Mouse (Mus musculus): ENCODE measurements around the gene Cenpu.
"Not testable (repeated sequence)": the region's sequence is repeated elsewhere in the genome, so short reads cannot be mapped to it uniquely, and the experiment has no call there.

Cenpu gene

DNA sequence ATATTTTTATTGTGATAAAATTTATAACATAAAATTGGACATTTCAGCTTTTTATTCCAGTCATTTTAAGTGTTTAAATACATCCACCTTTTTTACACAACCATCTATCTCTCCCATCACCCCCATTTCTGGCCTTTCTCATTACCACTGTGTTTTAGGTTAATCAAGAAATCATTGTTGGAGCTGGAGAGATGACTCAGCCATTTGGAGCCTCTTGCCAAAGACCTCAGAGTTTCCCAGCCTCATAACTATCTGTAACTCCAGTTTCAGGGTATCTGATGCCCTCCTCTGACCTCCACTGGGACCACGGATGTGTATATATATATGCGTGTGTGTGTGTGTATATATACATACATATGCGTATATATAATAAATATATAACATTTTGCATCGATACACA, 799 bp upstream of the Cenpu start:
- peak; percentile 10 for DNase-seq

DNA sequence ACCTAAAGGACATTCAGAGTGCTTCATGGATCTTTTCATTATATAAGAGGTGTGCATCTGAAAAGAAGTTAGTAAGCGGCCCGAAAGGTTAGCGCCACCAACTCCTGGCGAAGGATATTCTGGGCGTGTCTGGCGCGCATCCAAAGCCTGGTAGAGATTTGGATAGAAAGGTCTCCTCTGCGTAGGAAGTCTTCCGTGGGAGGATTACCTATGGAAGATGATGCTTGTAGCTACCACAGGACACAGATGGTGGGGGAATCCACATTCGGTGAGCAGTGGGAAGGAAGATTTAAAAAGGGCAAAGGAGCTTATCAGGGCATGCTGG, 575 bp downstream of the Cenpu start:
- DNase-seq, result peak; percentile 30

DNA sequence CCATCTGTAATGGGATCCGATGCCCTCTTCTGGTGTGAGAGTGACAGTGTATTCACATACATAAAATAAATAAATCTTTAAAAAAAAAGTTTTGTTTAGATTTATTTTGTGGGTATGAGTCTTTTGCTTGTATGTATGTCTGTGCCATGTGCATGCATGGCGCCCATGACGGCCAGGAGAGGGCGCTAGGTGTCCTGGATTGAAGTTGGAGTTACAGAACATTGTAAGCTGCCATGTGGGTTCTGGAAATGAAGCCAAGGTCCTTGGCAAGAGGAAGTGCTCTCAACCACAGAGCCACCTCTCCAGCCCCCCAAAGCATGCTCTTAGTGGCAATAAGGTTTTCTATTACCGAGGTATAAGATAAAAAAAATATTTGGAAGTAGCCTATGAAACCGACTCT, 7.6 kb downstream of the Cenpu start:
- DNase-seq, result peak; percentile 70

DNA sequence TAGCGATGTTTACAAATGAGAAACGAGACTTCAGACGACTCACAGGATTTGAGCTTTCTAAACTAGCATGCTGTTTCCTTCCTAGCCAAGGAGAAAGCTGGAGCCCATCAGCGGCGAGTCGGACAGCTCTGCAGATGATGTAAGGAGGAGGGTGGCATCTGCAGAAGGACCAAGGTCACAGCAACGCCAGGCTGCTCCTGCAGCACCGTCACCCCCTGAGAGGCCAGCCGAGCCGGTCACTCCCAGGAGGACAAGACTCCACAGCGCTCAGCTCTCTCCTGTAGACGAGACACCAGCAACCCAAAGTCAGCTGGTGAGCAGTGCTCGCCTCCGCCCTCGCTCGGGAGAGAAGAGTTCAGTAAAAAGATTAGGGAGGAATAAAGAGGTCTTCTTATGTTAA, 10.5 kb downstream of the Cenpu start:
- peak; percentile 33 for DNase-seq

DNA sequence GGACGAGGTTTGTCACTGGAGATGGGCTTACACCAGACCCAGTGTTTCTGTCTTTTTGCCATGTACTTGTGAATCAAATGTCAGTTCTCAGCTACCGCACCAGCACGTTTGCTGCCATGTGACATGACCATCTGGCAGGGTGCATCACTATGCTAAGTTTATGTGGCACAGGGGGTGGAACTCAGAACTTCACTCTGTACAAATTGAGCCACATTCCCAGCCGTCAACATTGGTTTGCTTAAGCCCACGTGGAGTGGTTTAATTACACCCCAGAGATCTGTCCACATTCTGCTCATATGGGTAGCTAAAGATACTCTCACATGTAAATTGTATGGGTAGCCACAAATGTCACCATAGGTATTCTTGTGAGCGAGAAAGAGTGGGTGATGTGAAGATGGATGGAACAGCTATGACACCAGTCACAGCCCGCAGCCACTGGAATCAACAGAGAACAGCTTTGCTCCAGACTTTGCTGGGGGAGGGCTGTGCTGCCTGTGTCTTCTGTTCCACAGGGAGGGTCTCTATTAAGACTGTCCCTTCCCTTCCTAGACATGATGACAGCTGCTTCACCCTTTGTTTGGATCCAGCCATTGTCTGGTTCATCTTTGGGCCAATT, 15.2 kb downstream of the Cenpu start:
- peak; percentile 25 for DNase-seq

DNA sequence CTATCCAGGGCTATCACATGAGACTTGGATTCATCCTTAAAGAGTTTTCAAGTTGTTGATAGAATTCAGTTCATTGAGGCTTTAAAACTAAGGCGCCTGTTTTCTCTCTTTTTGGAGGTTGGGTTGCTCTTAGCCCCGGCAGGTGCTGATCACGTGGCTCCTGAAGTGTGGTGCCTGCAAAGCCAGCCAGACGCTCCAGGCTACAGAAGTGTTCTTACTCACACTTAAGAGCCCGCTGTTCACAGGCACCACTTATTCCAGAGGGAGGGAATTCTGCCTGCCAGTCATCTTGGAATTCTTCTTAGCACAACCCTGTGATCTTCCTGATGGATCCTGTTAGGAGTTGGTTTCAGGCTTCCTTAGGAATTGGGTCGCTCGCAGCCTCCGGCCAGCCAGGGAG, 16.1 kb downstream of the Cenpu start:
- DNase-seq, result peak; percentile 63

DNA sequence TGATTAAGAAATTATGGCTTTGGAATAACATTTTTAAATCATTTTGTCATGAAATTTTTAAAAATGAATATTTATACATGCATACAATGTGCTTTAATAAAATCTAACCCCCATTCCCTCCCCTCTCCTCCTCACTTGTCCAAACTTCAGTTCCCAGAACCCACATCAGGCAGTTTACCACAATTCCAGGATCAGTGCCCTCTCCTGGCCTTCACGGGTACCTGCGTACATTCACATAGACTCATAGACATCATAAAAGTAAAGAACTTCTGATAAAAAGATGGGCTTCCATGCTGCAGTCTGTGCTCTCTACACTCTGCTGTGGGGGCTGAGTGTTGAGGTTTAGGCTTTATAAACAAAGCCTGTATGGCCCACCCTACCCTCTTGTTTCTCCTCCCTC, 17.1 kb downstream of the Cenpu start:
- no peak for DNase-seq

DNA sequence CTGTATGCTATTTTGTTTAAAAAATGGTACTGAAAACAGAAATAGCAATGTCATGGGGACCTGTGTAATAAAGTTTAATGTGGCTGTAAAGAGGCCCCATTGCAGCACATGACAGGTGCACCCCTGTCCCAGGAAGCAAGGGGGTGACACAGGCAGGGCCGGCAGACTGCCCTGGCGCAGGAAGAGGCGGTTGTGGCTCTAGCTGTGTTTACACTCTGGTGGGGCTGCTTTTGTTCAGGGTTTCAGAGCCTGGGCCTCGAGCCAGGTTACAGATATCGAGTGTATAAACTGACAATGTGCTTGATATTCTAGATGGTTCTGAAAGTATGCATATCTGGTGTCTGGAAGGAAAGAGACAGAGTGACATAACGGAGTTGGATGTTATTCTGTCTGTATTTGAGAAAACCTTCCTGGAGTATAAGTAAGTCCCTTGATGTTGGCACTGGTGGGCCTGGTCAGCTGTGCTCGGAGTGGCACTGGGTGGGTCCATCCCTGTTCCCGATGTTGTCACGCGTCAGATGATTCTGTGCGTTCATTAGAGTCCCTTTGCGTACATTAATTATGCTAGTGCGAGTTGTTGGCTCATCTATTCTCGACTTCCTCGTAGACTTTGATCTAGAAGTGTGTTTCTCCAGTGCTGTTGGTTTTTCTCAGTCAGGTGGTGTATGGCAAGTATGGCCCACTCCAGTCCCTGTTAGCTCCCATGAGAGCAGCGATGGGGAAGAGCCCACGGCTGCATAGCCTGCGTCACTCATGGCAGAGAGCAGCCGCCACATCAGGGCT, 18.0 kb downstream of the Cenpu start:
- DNase-seq, result peak; percentile 79

DNA sequence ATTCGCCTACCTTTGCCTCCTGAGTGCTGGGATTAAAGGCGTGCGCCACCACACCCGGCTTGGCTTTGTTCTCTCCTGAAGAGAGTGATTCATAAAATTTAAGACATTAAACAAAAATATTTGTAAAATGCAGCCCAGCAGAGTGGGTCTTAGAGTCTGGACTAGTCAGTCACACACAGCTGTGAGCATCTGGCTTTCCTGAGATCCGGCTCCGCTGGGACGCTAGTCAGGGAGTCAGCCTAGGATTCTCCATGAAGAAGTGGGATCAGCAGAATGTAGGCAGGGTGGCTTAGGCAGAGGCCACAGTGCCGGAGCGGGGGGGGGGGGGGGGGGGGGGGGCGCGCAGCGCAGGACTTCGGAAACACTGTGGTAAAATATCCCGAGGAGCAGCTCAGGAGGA, 18.8 kb downstream of the Cenpu start:
- peak; percentile 38 for DNase-seq

DNA sequence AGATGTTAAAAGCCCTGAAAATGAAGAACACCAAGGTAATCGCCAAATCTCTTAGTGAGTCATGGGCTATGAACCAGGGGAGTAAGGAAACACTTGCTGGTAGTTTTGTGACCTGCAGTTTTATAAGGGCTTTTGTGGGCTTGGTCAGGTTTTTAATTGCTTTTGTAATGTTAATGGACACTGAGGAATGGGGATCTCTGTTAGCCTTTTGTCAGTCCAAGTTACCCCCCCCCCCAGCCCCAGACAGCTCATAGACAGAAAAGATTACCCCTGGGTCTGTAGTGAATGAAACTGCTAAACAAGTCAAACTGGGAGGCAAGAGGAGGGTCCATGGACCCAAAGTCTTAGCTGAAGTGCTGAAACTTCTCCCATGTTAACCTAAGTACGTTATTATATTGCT, 21.6 kb downstream of the Cenpu start:
- no peak for DNase-seq

DNA sequence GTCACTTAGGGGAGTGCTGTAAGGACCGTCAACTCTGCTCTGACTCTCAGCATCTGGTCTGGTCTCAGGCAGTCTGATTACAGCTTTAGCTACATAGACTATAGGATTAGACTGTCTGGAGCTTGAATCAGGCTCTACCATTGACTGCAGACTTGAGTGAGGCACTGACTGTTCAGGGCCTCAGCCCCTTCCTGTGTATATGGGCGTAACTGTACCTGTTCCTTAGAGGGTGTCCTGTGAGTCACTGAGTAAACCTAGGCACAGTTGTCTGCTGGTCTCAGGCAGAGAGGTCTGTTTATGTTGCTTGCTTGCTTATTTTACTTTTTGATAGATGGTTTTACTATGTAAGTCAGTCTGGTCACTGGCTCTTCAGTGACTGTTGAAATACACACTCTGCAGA, 22.1 kb downstream of the Cenpu start:
- DNase-seq, result no peak

DNA sequence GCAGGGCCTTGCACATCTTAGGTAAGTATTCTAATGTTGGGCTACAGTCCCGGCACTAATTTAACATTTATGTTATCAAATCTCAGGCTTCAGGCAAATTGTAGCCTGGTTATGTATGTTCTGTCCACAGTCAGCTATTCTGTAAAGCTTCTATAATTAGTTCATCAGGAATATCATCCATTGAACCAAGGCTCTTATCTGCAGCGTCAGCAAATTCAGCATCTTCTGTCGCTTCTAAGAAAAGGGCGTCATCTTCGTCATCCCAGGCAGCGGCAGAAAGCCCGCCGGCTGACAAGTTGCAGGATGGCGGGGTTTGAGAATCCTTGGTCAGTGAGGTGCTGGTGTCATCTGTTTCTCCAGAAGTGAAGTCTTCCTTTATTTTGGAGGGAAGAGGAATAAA, 27.0 kb downstream of the Cenpu start:
- no peak for DNase-seq

DNA sequence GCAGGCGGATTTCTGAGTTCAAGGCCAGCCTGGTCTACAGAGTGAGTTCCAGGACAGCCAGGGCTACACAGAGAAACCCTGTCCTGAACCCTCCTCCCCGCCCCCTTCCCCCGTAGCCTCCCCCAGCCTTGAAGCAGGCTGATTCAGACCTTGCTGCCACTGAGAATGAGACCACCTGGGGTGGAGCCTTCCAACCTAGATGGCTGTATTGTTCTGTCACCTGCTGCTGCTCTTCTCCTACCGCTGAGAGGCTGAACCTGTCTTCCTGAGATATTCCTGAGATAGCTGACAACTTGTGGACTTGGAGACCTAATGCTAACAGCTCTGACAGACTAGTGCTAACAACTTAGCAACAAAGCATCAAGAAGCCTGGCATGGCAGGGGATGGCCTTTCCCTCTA, 32.5 kb downstream of the Cenpu start:
- DNase-seq, result not testable (repeated sequence)

DNA sequence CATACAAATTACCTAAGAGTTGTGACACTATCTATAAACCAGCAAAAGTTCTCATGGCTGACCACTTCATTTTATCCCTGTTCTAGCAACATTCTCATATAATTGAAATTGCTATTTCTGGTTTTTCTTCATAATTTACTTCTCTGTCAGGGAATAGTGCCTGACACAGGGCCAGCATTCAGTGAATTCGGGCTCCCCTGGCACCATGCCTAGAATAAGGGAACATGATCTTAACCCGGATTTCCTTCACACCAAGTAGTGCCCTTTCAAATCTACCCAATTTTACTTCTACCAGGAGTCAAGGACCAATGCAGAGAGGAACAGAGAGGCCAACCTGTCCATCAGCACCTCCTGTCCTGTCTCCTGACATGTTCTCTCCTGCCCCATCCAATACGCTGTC, 33.7 kb downstream of the Cenpu start:
- DNase-seq, result no peak

DNA sequence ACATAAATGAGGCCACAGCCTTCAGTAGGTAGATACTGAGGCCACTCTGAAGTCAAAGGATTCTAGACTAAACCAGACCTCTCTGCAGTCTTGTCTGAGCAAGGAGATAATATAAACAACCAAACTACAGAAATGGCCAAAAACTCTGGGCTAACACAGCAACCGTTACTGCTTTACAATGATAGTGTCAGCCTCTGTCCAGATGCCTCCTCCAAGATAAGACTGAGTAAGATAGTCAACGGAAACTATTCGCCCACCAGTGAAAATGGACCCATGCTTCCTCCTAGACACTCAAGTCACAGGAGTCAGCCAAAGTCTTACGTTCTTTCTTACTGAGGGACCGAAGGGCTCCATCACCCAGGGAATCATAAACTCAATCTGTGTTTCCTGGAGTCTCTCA, 36.1 kb downstream of the Cenpu start:
- DNase-seq, result no peak

DNA sequence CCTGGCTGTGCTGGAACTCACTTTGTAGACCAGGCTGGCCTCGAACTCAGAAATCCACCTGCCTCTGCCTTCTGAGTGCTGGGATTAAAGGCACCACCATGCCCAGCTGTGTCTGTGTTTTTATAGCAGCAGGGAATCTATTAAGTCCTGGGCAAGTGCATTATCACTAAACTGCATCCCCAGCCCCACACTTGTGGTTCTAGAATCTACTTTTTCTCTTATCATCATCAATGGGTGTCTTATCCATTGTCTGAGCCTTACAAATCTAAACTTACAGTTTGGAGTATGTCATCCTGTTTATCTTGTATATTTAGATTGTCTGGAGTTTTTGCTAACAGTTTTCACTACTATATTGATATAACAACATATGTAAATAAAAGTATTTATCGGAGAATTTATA, 36.8 kb downstream of the Cenpu start:
- DNase-seq, result no peak

DNA sequence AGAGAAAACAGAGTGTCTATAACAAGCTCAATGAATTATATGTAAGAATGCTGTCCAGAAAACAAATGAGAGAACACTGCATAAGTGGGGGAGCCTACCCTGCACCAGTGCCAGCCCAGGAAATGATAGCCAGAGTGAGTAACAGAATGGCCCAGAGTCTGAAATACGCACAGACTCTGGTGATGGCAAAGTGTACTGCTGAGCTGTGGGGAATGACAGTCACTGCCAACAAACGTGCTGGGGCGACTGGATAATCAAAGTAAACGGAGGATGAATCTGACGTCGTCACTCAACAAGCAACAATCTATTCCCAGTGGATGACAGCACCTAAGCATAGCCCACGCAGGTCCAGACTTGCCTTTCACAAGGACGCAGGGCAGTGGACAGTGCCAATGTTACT, 41.2 kb downstream of the Cenpu start:
- no peak for DNase-seq

DNA sequence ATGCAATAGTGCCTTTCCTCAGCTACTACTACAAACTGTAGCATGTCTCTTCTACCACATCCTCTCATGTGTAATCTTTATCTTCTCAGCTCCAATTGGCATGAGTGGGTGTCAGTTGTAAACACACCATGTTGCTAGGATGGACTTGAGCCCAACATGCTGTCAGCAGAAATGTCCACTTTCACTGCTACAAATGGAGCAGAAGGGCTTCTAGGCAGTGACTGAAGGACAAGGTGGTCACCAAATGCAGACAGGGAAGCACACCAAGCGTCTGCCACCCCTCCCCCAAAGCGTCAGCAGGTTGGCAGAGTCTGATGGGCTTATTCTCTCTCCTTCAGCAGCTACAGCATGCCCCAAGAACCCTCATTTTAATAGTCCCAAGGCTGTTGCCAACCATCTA, 41.9 kb downstream of the Cenpu start:
- peak; percentile 37 for DNase-seq

DNA sequence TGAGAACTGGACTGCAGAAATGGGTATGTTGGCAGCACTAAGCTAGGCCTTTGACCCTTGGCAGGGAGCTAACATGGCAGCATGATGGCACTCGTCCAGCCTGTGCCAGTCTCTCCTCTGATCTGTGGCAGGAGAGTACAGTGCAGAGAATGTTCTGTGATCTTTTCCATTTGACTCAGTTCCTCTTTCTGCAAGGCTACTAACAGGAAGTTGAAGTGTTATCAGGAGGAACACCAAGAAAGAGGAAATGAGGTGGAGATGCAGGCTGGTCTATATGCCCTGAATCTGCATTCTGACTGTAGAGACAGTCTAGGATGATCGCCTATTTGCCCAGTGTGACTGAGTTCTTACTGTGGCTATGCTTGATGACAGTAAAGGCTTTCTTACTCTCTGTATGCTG, 43.8 kb downstream of the Cenpu start:
- no peak for DNase-seq

DNA sequence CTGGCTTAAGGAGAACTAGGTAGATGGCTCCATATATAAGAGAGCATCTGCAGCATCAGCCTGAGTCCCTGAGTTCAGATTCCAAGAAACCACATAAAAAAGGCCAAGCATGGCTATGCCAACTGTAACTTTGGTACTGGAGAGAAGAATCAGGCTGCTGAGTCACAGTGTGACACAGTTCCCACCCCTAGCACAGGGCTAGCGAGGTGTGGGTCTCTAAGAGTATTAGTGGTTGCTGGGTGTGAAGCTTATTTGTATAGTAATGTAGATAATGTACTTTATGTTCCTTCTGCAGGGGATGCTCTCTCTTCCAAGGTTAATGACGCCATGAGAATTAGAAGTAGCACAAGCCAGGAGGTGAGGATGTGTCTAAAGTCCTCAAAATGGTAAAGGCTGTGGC, 44.7 kb downstream of the Cenpu start:
- DNase-seq, result no peak

DNA sequence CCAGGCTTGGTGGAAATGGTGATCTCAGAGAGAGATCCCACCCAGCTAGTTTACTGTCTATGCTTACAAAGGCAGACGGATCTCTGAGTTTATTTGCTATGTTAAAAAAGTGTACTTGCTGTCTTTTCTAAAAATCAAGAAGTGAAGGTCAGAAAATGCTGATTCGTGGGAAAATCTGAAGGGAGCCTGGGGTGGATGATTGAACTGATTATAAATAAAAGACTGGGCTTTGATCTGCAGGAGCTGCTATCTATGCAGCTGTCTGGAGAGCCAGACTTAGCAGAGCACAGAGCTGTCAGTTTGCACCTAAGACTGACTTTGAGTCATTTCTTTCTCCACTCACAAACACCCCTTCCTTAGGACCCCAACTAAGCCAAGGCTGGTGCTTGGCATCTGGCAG, 45.6 kb downstream of the Cenpu start:
- no peak for DNase-seq

DNA sequence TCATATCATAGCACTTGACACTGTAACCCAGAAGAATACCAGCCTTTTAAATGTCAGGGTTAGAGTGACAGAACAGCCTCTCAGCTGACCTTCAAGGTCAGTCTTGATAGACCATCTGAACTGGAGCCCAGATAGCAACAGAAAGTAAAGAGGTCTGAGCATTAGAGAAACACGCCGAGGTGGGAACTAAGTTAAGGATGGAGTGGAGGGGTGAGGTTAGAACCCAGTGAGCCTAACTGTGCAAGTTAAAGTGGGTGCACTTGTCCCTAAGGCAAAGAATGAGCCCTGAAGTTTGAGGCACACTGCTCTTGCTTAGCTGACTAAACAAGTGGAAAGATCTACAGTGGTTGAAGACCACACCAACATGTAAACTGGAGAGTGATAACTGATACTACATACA, 46.3 kb downstream of the Cenpu start:
- DNase-seq, result no peak

DNA sequence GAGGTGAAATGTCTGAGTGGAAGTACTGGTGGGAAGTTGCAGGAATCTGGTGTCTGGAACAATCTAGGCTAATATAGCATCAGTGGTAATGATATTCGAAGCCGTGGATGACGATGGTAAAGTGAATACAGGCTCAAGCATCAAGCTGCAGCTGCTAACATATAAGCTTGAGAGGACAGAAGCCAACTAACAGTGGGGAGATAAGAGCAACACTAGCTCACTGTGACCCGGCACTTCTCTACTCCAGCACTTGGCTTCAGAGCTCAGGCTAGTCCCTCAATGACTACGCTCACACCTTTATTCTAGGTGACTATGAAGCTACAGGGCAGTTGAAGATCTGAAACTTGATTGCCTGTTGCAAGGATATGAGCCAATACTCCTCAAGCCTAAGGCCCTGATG, 46.9 kb downstream of the Cenpu start:
- DNase-seq, result no peak

DNA sequence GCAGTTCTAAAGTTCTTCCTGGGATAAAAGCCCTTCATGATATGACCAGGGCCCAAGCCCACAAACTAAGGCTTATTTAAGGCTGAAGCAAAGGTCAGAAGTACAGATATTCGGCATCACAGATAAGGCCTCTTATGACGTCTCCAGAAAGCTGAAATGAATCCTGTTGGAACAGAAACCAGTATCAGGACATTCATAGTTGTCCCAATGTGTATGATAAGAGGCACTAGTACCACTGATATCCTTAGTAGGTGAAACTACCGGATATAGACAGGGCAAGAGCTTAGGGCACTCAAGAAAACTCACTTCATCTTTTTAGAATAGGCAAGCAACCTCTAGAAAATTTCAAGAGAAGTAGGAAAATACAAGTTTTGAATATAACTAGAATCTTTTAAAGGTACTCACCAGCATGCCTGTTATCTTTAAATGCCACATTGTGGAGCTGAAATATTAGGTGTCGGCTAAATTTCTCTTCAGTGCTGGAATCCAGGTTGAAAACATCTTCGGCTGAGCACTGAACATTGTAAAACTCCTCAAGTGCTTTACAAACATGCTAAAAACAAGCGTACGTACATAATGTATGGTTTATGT, 47.6 kb downstream of the Cenpu start:
- DNase-seq, result no peak

All from lung, postnatal 10 days (tissue).